Mouse (Mus musculus): ENCODE data around the gene Gal3st2c. TPM values are rescaled to one million over a fixed set of nuclear protein-coding genes. Genes with fewer than 3 reads are reported as not detected.
"Not testable (repeated sequence)": the region's sequence is repeated elsewhere in the genome, so short reads cannot be mapped to it uniquely, and the experiment has no call there.

Gene Gal3st2c
- not detected in 2 replicates for total RNA-seq (2012; rRNA removed)
- not detected in 2 replicates for total RNA-seq (2014; rRNA removed)
- not detected in 2 replicates for polyA plus RNA-seq (2012; ENCODE audit: insufficient read length, low read depth)

DNA sequence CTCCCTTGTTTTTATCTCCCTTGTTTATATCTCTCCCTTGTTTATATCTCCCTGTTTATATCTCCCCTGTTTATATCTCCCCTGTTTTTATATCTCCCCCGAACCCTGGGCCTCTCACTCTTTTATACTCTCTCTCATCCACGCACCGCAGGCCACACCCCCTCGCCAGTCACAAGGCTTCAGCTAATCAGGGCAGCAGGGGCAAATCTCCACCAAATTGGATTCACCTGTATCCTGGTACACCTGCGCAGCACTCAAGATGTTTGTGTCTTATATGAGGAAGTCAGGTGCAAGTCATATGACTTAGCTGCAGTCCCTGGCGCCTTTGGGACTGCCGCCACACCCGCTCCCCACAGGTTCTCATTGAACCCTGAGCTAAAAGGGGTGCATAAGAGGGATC is at the start of gene Gal3st2c:
Gene Gal3st2c, plus strand, starts transcription at position 301 of the 400 bp plus-strand sequence.
- H3K4me2 ChIP-seq (ENCODE audit: insufficient read depth, low read depth, poor library complexity, severe bottlenecking); H3K79me2 ChIP-seq (replicated peaks; ENCODE audit: control insufficient read depth, extremely low read depth, insufficient read depth, poor library complexity, severe bottlenecking); H3K9ac ChIP-seq (ENCODE audit: insufficient read depth, low read depth); H3K4me1 ChIP-seq (ENCODE audit: control insufficient read depth in 1 of 2, insufficient read depth in 2 of 2); dilution Hi-C loops (cut with MboI; ENCODE audit: extremely low pct_ligation_motif_present, extremely low pct_unique_long_range_greater_than_20kb, low sequenced_read_pairs); H3K27me3 ChIP-seq (replicated peaks); H3K27ac ChIP-seq (ENCODE audit: insufficient read depth, low read depth); H3K36me3 ChIP-seq (replicated peaks in 1 of 2; ENCODE audit: control insufficient read depth in 1 of 2, insufficient read depth in 1 of 2, low read length in 1 of 2); H3K9me3 ChIP-seq (replicated peaks; ENCODE audit: low read length); in situ Hi-C loops (cut with MboI; ENCODE audit: low pct_ligation_motif_present, low pct_unique_long_range_greater_than_20kb, low sequenced_read_pairs); DNase-seq (ENCODE audit: extremely low read depth); H3K4me3 ChIP-seq (replicated peaks in 1 of 3; ENCODE audit: low read depth in 2 of 3, low read length in 2 of 3, poor library complexity in 1 of 3): not testable (repeated sequence)

DNA sequence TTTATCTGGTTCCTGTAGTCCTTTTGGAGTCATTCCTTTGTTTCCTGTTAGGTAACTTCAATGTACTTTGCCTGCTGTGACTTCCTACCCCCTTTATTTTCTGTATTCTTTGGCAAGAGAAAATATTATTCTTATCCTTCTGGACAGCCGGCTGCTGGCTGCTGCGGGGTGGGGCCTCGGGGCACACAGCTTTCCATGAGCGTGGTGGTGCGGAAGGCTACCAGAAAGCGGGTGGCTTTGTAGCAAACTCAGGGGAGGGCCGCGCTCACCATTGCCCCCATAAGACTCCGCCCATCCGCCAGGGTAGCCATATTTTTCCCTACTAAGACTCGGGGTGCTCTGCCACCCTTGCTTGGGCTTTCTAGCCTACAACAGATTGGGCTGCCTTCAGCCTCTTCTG is 41.2 kb upstream of the Gal3st2c start:
- H3K9ac ChIP-seq (ENCODE audit: insufficient read depth, low read depth); H3K4me3 ChIP-seq (replicated peaks in 1 of 3; ENCODE audit: low read depth in 2 of 3, low read length in 2 of 3, poor library complexity in 1 of 3); H3K9me3 ChIP-seq (replicated peaks; ENCODE audit: low read length); H3K4me1 ChIP-seq (ENCODE audit: control insufficient read depth in 1 of 2, insufficient read depth in 2 of 2); DNase-seq (ENCODE audit: extremely low read depth); H3K36me3 ChIP-seq (replicated peaks in 1 of 2; ENCODE audit: control insufficient read depth in 1 of 2, insufficient read depth in 1 of 2, low read length in 1 of 2); H3K4me2 ChIP-seq (ENCODE audit: insufficient read depth, low read depth, poor library complexity, severe bottlenecking); H3K27me3 ChIP-seq (replicated peaks); dilution Hi-C loops (cut with MboI; ENCODE audit: extremely low pct_ligation_motif_present, extremely low pct_unique_long_range_greater_than_20kb, low sequenced_read_pairs); in situ Hi-C loops (cut with MboI; ENCODE audit: low pct_ligation_motif_present, low pct_unique_long_range_greater_than_20kb, low sequenced_read_pairs); H3K27ac ChIP-seq (ENCODE audit: insufficient read depth, low read depth); H3K79me2 ChIP-seq (replicated peaks; ENCODE audit: control insufficient read depth, extremely low read depth, insufficient read depth, poor library complexity, severe bottlenecking): not testable (repeated sequence)

DNA sequence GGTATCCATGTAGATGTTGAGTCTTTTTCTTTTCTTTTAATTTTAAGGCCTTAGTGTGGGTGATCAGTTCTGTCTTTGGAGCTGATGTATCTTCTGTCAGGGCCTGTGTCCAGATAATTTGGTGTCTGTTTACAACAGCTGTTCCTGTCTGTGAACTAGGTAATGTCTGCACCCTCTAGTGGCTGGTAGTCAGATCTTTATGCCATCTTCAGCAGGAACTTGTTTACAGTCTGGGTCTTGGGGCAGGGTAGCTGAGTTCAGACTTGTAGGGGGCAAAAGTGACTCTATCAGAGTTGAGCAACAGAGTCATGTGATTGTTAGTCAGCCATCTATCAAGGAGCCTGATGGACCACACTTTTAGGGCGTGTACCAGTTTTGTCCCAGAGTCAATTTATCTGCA is 23.8 kb upstream of the Gal3st2c start:
- H3K27ac ChIP-seq (ENCODE audit: insufficient read depth, low read depth); H3K4me1 ChIP-seq (ENCODE audit: control insufficient read depth in 1 of 2, insufficient read depth in 2 of 2); DNase-seq (ENCODE audit: extremely low read depth); H3K36me3 ChIP-seq (replicated peaks in 1 of 2; ENCODE audit: control insufficient read depth in 1 of 2, insufficient read depth in 1 of 2, low read length in 1 of 2); dilution Hi-C loops (cut with MboI; ENCODE audit: extremely low pct_ligation_motif_present, extremely low pct_unique_long_range_greater_than_20kb, low sequenced_read_pairs); H3K79me2 ChIP-seq (replicated peaks; ENCODE audit: control insufficient read depth, extremely low read depth, insufficient read depth, poor library complexity, severe bottlenecking); H3K4me2 ChIP-seq (ENCODE audit: insufficient read depth, low read depth, poor library complexity, severe bottlenecking); H3K9ac ChIP-seq (ENCODE audit: insufficient read depth, low read depth); H3K4me3 ChIP-seq (replicated peaks in 1 of 3; ENCODE audit: low read depth in 2 of 3, low read length in 2 of 3, poor library complexity in 1 of 3); H3K9me3 ChIP-seq (replicated peaks; ENCODE audit: low read length); in situ Hi-C loops (cut with MboI; ENCODE audit: low pct_ligation_motif_present, low pct_unique_long_range_greater_than_20kb, low sequenced_read_pairs); H3K27me3 ChIP-seq (replicated peaks): not testable (repeated sequence)

DNA sequence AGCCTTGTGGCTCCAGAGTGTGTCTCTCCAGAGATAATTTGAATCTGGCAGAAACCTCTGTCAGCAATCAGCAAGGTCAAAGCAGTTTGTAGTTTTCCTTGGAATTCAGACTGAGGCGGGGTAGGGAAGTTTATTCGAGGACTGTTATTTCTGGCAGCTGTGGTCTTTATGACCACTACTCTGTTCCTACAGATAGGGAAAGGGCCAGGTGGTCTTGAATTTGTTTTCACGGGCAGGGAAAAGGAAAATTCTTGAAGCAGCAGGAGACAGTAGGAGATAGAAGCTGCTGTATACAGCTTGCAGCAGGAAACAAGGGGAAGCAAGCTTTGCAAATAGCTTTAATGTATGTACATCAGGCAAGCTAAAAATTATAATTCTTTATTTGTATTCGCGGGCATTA is 19.9 kb upstream of the Gal3st2c start:
- H3K4me3 ChIP-seq (replicated peaks in 1 of 3; ENCODE audit: low read depth in 2 of 3, low read length in 2 of 3, poor library complexity in 1 of 3); H3K27me3 ChIP-seq (replicated peaks); H3K27ac ChIP-seq (ENCODE audit: insufficient read depth, low read depth); DNase-seq (ENCODE audit: extremely low read depth); in situ Hi-C loops (cut with MboI; ENCODE audit: low pct_ligation_motif_present, low pct_unique_long_range_greater_than_20kb, low sequenced_read_pairs); H3K9ac ChIP-seq (ENCODE audit: insufficient read depth, low read depth); dilution Hi-C loops (cut with MboI; ENCODE audit: extremely low pct_ligation_motif_present, extremely low pct_unique_long_range_greater_than_20kb, low sequenced_read_pairs); H3K4me1 ChIP-seq (ENCODE audit: control insufficient read depth in 1 of 2, insufficient read depth in 2 of 2); H3K4me2 ChIP-seq (ENCODE audit: insufficient read depth, low read depth, poor library complexity, severe bottlenecking); H3K9me3 ChIP-seq (replicated peaks; ENCODE audit: low read length); H3K79me2 ChIP-seq (replicated peaks; ENCODE audit: control insufficient read depth, extremely low read depth, insufficient read depth, poor library complexity, severe bottlenecking); H3K36me3 ChIP-seq (replicated peaks in 1 of 2; ENCODE audit: control insufficient read depth in 1 of 2, insufficient read depth in 1 of 2, low read length in 1 of 2): not testable (repeated sequence)

DNA sequence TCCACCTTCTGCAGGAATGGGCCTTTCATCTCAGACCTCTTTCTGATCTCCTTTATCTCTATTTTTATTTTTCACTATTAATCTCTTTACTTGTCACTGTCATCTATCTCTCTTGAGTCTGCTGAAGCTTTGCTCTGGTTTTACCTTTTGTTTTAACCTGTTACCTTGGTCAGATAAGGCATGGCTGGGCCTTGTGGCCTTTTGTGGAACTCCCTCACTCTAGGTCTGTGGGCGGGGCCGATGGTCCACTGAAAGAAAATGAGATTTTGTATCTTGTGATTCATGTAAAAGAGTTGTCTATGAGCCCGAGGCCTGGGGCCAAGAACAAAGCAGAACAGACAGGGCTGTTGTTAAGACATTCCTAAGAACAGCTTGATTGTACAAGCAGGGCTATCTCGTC is 19.5 kb upstream of the Gal3st2c start:
- H3K4me3 ChIP-seq (replicated peaks in 1 of 3; ENCODE audit: low read depth in 2 of 3, low read length in 2 of 3, poor library complexity in 1 of 3); H3K9ac ChIP-seq (ENCODE audit: insufficient read depth, low read depth); dilution Hi-C loops (cut with MboI; ENCODE audit: extremely low pct_ligation_motif_present, extremely low pct_unique_long_range_greater_than_20kb, low sequenced_read_pairs); H3K4me2 ChIP-seq (ENCODE audit: insufficient read depth, low read depth, poor library complexity, severe bottlenecking); H3K4me1 ChIP-seq (ENCODE audit: control insufficient read depth in 1 of 2, insufficient read depth in 2 of 2); H3K79me2 ChIP-seq (replicated peaks; ENCODE audit: control insufficient read depth, extremely low read depth, insufficient read depth, poor library complexity, severe bottlenecking); H3K27me3 ChIP-seq (replicated peaks); DNase-seq (ENCODE audit: extremely low read depth); H3K36me3 ChIP-seq (replicated peaks in 1 of 2; ENCODE audit: control insufficient read depth in 1 of 2, insufficient read depth in 1 of 2, low read length in 1 of 2); H3K9me3 ChIP-seq (replicated peaks; ENCODE audit: low read length); H3K27ac ChIP-seq (ENCODE audit: insufficient read depth, low read depth); in situ Hi-C loops (cut with MboI; ENCODE audit: low pct_ligation_motif_present, low pct_unique_long_range_greater_than_20kb, low sequenced_read_pairs): not testable (repeated sequence)

DNA sequence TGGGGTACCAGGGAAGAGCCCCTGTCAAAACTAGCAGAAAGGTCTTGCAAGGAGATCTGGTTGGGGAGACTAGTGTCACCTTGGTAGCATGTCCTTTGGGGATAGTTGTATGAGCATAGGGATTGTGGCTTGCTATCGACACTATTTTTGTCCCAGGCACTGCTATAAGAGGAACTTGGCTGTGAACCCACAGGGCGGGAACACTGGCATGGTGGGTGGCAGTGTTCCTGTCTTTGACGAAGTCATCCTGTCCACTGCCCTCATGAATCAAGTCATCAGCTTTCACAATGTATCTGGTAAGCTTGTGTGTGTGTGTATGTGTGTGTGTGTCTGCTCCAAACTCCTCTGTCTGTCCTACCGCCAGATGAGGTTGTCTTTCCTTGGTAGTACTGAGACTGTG is 14.5 kb upstream of the Gal3st2c start:
- H3K4me2 ChIP-seq (ENCODE audit: insufficient read depth, low read depth, poor library complexity, severe bottlenecking); H3K9me3 ChIP-seq (replicated peaks; ENCODE audit: low read length); in situ Hi-C loops (cut with MboI; ENCODE audit: low pct_ligation_motif_present, low pct_unique_long_range_greater_than_20kb, low sequenced_read_pairs): not testable (repeated sequence)

More for the DNA sequence above, 14.5 kb upstream of the Gal3st2c start:
- H3K9ac ChIP-seq (ENCODE audit: insufficient read depth, low read depth); H3K4me3 ChIP-seq (replicated peaks in 1 of 3; ENCODE audit: low read depth in 2 of 3, low read length in 2 of 3, poor library complexity in 1 of 3); DNase-seq (ENCODE audit: extremely low read depth); H3K4me1 ChIP-seq (ENCODE audit: control insufficient read depth in 1 of 2, insufficient read depth in 2 of 2); H3K36me3 ChIP-seq (replicated peaks in 1 of 2; ENCODE audit: control insufficient read depth in 1 of 2, insufficient read depth in 1 of 2, low read length in 1 of 2); H3K79me2 ChIP-seq (replicated peaks; ENCODE audit: control insufficient read depth, extremely low read depth, insufficient read depth, poor library complexity, severe bottlenecking); H3K27me3 ChIP-seq (replicated peaks); H3K27ac ChIP-seq (ENCODE audit: insufficient read depth, low read depth); dilution Hi-C loops (cut with MboI; ENCODE audit: extremely low pct_ligation_motif_present, extremely low pct_unique_long_range_greater_than_20kb, low sequenced_read_pairs): not testable (repeated sequence)

Measured in CH12.LX (cell line).